Mouse (Mus musculus) left cerebral cortex, postnatal 14 days (tissue): ENCODE results near the gene Olfr314. TPM values are rescaled to one million over a fixed set of nuclear protein-coding genes. Genes with fewer than 3 reads are reported as not detected.
"Not testable (repeated sequence)": the region's sequence is repeated elsewhere in the genome, so short reads cannot be mapped to it uniquely, and the experiment has no call there.

ENCODE experiments used
- DNase-seq, 2 experiments: peaks; one replicate each; pipeline ENCODE4 v3.0.0; 2021 to 2022; ENCODE audit warnings: low spot score in 2 of 2, mixed read lengths in 1 of 2
- intact Hi-C: fragments of 180-260 bp; cut with DNase I; formaldehyde crosslinking; loops from one replicate; pipeline ENCODE4 v1.15.1; 2025
- long read RNA-seq, 2 experiments: library from polyadenylated mRNA; stranded (forward); transcript quantifications; one replicate each; pipeline ENCODE4 v2.0.0; 2021
- total RNA-seq, 2 experiments: library from RNA; stranded (reverse); gene quantifications; 2 replicates each; pipeline ENCODE4 v1.2.3; 2021

Gene Olfr314
- not detected for total RNA-seq
- long read RNA-seq, experiment 1: 0 reads
- long read RNA-seq, experiment 2: 0 reads

- DNase-seq: no peak
- intact Hi-C loops: no loop called here
These were observed at the start of gene Olfr314 for GRCm38 (mm10) chr11:58782480-58783089. Gene Olfr314, plus strand, starts transcription at chr11:58782952.

GRCm38 (mm10) chr11:58733372-58733771, 49.4 kb upstream of the Olfr314 start:
- intact Hi-C loops: no loop called here

DNA sequence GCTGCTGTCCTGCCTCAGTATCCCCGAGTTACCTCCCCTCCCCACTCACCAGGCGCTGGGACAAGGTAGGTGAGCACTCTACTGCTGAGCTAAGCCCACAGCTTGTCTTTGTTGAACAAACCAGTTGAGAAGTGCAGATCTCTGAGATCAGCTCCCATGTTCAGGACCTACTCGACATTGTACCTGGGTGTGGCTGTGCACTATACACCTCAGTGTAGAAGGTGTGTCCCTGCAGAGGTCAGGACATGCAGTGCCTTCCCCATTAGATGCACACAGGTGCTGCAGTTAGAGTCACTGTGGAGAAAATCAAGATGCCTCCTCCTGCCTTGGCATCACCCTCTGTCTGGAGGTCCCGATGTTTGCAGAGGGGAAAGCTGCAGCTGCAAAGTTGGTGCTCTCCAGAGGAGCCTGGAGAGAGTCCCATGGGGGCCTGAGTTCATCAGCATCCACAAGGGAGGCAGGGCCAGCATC, 43.9 kb upstream of the Olfr314 start, which contains the start of gene Olfr317:
Gene Olfr317, minus strand, starts transcription at position 421 of the 471 bp plus-strand sequence.
- no peak for DNase-seq
- intact Hi-C loops: no loop called here

More at GRCm38 (mm10) chr11:58733372-58733771, 49.4 kb upstream of the Olfr314 start:
- peak; percentile 53 to 79 for DNase-seq

GRCm38 (mm10) chr11:58751096-58751495, 31.7 kb upstream of the Olfr314 start:
- intact Hi-C loops: not testable (repeated sequence)
- peak; percentile 42 to 84 for DNase-seq

- DNase-seq: no peak
- intact Hi-C loops: no loop called here
These were observed 30.3 kb upstream of the Olfr314 start, which contains the start of gene Olfr316 for GRCm38 (mm10) chr11:58752434-58752833. Gene Olfr316, plus strand, starts transcription at chr11:58752734.

GRCm38 (mm10) chr11:58772888-58773287, 9.9 kb upstream of the Olfr314 start, which contains the start of gene Olfr315:
Gene Olfr315, plus strand, starts transcription at chr11:58773188.
- intact Hi-C loops: no loop called here
- no peak for DNase-seq

DNA sequence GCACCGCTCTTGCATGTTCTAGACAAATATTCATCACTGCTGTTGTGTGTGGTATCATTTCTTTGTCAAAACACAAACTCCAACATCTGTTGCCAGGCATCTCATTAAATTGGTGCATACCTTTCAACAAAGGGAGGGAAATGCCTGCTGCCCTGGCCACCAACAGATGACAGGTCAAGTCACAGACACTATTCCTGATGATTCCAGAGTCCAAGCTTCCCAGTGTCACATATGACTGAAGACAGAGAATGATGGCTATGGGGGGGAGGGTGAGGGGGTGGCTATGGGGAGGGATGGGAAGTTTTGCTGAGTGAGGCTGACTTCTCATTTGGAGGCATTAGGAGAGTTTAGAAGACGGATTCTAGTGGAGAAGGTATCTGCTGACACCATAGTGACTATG, 1.4 kb downstream of the Olfr314 start:
- intact Hi-C loops: no loop called here
- no peak for DNase-seq

DNA sequence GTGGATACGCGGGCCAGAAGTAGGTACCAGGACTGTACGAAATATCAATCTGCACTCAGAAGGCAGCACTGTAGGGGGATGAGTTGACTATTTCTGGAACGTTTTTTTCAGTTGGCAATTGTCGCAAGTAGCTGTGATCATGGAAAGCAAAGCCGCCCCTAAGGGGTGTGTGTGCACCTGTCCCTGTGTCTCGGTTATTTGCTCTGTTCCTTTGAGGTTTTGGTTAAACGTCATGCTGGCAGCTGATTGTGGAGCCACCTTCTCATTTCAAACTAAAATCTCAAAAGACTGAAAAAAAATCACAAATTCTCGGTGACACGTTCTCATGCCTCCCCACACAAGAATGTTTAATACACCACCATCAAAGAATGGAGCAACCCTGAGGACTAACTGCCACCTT, 4.9 kb downstream of the Olfr314 start:
- intact Hi-C loops: no loop called here
- no peak for DNase-seq

DNA sequence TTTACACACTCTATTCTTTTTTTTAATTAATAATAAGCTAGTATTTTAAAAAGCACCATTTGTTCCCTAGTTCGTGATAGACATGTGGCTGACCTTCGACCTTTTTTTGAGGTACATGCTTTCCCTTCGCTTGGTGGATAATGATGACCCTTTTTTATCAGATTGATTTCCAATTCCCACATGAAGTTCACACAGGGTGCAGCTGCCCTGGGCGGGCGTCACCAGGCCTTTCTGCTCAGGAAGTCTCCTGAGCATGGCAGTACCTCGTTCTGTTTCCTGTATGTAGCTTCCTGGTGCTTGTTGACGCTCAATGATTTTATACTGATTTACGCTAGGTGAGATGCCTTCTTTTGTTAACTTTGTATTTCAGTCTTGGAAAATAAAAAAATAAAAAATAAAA, 5.6 kb downstream of the Olfr314 start:
- intact Hi-C loops: no loop called here
- no peak for DNase-seq

GRCm38 (mm10) chr11:58789532-58789931, 6.8 kb downstream of the Olfr314 start:
- intact Hi-C loops: no loop called here
- no peak for DNase-seq

DNA sequence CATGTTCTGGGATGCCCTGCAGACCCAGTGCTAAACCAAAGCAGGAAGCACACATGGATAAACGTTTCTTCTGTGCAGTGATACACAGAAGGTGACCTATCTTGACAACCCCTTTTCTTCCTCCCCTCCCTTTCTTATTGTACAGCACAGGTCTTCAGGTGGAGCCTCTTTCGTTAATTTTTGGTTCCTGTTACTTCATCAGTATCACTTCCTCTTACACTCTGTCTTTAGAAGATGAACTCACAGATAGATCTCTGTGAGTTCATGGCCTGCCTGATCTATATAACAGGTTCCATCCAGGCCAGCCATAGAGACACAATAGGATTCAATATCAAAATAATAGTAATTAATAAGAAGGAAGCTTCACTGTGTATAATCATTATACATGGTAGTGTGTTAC, 7.3 kb downstream of the Olfr314 start:
- no peak for DNase-seq
- intact Hi-C loops: no loop called here

GRCm38 (mm10) chr11:58790646-58791045, 7.9 kb downstream of the Olfr314 start:
- no peak for DNase-seq
- intact Hi-C loops: no loop called here

DNA sequence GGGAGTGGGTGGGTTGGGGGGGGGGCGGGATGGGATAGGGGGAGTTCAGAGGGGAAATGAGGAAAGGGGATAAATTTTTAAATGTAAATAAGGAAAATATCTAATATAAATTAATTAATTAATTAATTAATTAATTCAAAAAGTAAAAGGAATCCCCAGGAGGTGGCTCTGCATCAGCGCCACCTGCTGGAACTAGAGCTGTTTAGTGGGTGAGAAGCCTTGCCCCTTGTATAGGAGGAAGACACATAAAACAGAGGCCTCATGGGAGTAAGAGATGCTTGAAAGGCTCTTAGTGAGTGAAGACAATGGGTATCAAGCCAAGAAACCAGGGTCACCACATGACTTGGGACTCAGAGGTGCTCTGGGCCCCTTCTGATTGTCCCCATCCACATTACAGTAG, 13.1 kb downstream of the Olfr314 start:
- intact Hi-C loops: no loop called here
- DNase-seq: no peak

GRCm38 (mm10) chr11:58796850-58797249, 14.1 kb downstream of the Olfr314 start:
- DNase-seq: peak; percentile 80 to 86
- intact Hi-C loops: no loop called here

GRCm38 (mm10) chr11:58799747-58800146, 17.0 kb downstream of the Olfr314 start:
- peak; percentile 20 to 37 for DNase-seq
- intact Hi-C loops: no loop called here

- intact Hi-C loops: no loop called here
- peak in 1 of 2 experiments; percentile 41 for DNase-seq
These were observed 18.9 kb downstream of the Olfr314 start, which contains the start of gene Fam183b for GRCm38 (mm10) chr11:58801558-58802228. Gene Fam183b, minus strand, starts transcription at chr11:58801960.

DNA sequence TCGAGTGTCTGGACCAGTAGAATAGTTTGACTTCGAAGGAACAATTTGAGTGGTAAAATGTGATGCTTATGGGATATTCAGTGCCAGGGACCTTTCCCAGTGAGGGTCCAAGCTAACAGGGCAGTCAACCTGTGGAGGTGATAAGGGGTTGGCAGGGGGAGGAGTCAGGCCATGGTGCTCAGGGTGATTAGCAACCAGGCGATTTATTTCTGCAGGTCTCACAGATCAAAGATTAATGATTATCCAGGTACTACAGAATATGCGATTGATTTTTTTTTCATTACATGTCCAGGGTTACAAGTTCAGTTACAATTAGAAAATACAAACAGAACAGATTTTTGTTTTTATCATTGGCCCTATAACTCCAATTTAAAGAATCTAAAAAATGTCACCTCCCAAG, 21.1 kb downstream of the Olfr314 start:
- no peak for DNase-seq
- intact Hi-C loops: no loop called here

DNA sequence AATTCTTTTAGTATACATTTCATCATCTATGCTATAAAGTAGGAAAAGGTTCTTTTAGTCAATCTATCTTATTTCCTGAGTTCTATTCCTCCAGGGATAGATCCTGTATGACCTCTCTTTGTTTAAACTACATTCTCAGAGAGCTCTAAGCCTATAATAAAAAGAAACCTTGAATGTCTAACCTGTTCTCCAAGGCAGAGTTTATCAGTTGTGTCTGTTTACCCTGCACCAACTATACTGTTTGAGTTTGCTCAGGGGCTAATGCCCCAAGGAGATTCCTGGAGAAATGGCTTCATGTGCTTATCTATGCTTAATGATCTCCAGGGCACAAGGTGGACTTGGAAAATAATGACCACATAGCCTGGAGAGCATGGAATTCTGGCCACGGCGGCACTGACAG, 21.6 kb downstream of the Olfr314 start:
- no peak for DNase-seq
- intact Hi-C loops: no loop called here

DNA sequence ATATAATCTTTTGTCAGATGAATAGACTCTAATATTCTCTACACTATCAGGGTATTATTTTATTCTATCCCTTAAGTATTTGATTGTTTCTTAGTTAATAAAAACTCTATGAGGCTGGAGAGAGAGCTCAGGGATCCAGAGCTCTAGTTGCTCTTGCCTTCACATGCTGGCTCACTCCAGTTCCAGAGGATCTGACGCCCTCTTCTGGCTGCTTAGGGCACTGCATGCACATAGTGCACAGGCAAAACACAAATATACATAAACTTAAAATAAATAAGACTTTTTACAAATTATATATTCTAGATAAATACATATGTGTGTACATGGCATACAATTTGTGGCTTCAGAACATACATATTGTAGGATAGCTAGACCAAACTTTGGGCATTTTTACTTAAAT, 29.2 kb downstream of the Olfr314 start:
- no peak for DNase-seq
- intact Hi-C loops: no loop called here

DNA sequence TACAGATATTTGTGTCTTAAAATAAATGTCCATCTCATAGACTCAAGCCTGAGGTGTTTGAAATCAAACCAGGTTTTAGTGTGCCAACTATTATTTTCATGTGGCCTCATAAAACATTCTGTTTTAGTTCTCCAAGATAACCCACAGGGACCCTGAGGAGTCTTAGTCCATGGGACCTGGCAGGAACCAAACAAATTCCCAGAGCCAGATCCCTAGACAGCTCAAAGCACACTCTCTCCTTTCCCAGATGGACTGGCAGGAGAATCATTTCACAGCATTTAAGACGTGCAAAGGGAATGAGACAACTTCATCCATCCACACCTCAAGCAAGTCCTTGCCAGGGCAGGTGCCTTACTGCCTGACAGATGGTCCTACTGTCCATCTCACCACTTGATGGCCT, 31.9 kb downstream of the Olfr314 start, which contains the start of gene Olfr313:
Gene Olfr313, plus strand, starts transcription at position 301 of the 400 bp plus-strand sequence.
- DNase-seq, intact Hi-C loops: not testable (repeated sequence)

GRCm38 (mm10) chr11:58815676-58816075, 32.9 kb downstream of the Olfr314 start:
- intact Hi-C loops: no loop called here
- no peak for DNase-seq
